Comparison of ENCODE assay signal across 8 mouse cellular contexts in the genomic region with DNA sequence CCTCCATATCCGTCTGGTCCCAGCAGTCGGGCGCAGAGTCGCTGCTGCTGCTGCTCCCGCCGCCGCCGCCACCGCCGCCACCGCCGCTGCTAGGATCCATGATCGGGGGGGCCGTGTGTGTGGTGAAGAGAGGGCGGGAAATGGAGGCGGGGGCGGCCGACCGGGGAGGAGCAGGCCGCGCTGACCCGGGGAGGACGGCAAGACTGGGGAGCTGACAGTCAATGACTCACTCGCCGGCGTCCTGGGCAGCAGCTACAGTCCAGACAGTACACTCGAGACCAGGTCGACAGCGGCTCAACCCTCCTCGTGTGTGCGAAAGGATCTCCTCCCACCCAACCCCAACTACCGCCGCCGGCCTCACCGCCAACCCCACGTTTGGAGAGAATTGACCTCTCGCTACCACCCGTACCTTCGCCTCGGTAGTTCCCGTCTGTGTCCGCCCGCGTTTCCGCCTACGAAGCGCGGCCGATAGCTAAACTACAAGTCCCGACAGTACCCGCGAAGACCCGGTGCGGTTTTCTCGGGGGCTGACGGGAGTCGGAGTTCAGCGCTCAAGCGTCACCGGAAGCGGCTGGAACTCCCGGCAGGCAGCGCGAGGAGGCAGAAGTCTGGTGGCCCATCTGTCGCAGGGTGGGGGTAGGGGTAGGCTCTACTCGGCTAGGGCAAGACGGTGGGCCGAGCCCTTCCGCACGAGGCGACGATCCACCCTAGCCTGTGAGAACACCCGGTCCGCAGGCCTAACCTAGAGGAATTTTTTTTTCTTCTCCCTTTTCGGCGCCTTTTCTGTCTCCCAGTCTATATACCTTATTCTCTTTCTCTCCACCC. TPM values are rescaled to one million over a fixed set of nuclear protein-coding genes. Genes with fewer than 3 reads are reported as not detected.
DNase-seq lines count a peak whose midpoint lies in the region; ATAC-seq and TF ChIP-seq lines count a peak whose summit lies in the region.

Gene Gspt1 (minus strand): TSS at position 428 of the 825 bp plus-strand sequence.

- DNase-seq in gastrocnemius, adult 8-10 months (ENCODE audit: low spot score in 2 of 2), result peak; percentile 95 to 97
- DNase-seq in hindlimb bud, embryonic 11.5 days (ENCODE audit: extremely low spot score, low read depth, low spot score), result peak; percentile 84
- DNase-seq in left cerebral cortex, adult 8-10 months (ENCODE audit: low spot score in 2 of 2), result peak; percentile 95 to 99
- DNase-seq in right cerebral cortex, postnatal 10 days (ENCODE audit: low spot score in 2 of 2), result peak; percentile 99 to 100
- DNase-seq in urinary bladder, postnatal 25 days (ENCODE audit: low spot score), result peak; percentile 92

- peak within 1 kb of the TSS; percentile 89 for H3K27ac ChIP-seq in cortical plate, adult 2 months (ENCODE audit: insufficient read depth, low read length)

- H3K9me3 ChIP-seq in megakaryocyte, embryonic 14.5 days, result no peaks in the 10 kb centered on the region

- H3K4me1 ChIP-seq in cortical plate, adult 2 months (ENCODE audit: control insufficient read depth, insufficient read depth, low read length), result peaks cover 2% of the 10 kb centered on the region
- peaks cover 30% of the 10 kb centered on the region for H3K4me1 ChIP-seq in megakaryocyte, embryonic 14.5 days

- peak; percentile 87 for ATAC-seq in activated CD4-positive, CD25-positive, alpha-beta regulatory T cell, adult 4 months

- H3K27me3 ChIP-seq in megakaryocyte, embryonic 14.5 days (replicated peaks), result no peaks in the 10 kb centered on the region

- TF ChIP-seq POLR2A in cortical plate, adult 2 months (IDR thresholded peaks at IDR 0.05; ENCODE audit: extremely low read depth, insufficient read depth, low read length), result peak; percentile 90

- H3K36me3 ChIP-seq in megakaryocyte, embryonic 14.5 days (replicated peaks; ENCODE audit: low read length), result peaks cover 10% of the 10 kb centered on the region

- H3K4me3 ChIP-seq in cortical plate, adult 2 months (ENCODE audit: insufficient read depth, low read length), result peak within 1 kb of the TSS; percentile 56
- peak within 1 kb of the TSS; percentile 100 for H3K4me3 ChIP-seq in megakaryocyte, embryonic 14.5 days (replicated peaks)

- TF ChIP-seq CTCF in cortical plate, adult 2 months (IDR thresholded peaks at IDR 0.05; ENCODE audit: extremely low read depth, insufficient read depth, low read length), result no peak

RNA-seq across cellular contexts. Expression of gene Gspt1, which starts in this region (rescaled TPM):
- 10 to 100 TPM; 40.4 to 44.2 TPM for polyA plus RNA-seq in activated CD4-positive, CD25-positive, alpha-beta regulatory T cell, adult 4 months (2017; shearing (Covaris generic))
- 40.8 and 43.4 TPM in 2 replicates for polyA plus RNA-seq in cortical plate, adult 2 months (2012; rRNA removed)
- total RNA-seq in gastrocnemius, adult 8-10 months (2022), result 10 to 100 TPM; 54.6 to 58.0 (median 56.7) TPM
- total RNA-seq in left cerebral cortex, adult 8-10 months (2022), result 10 to 100 TPM; 80.6 to 86.1 (median 82.8) TPM
- 92.4 and 253 TPM in 2 replicates for polyA plus RNA-seq in megakaryocyte, embryonic 14.5 days (2012; ENCODE audit: insufficient read depth, low replicate concordance)

Comparison
In these comparisons a context has a peak if more than half of its experiments do, and no peak if none do; other contexts are left out.
1. Peak in every context shown above with its lines: DNase-seq, ATAC-seq, H3K4me3 ChIP-seq and H3K27ac ChIP-seq.